Mouse (Mus musculus): ENCODE results near the gene 1700003H04Rik. TPM values are rescaled to one million over a fixed set of nuclear protein-coding genes. Genes with fewer than 3 reads are reported as not detected.

The 1700003H04Rik gene
- polyA plus RNA-seq, 1 experiment, result not detected

- no peak for TF ChIP-seq POLR2A (IDR thresholded peaks at IDR 0.05; ENCODE audit: insufficient read depth, low read depth, low read length)
- TF ChIP-seq CTCF (IDR thresholded peaks at IDR 0.05; ENCODE audit: insufficient read depth, low read depth, low read length), result no peak
- Histone ChIP-seq H3K27ac (ENCODE audit: insufficient read depth, low read depth, low read length) (no peak overlapping the region), H3K4me1 (ENCODE audit: control insufficient read depth, insufficient read depth, low read length) (no peaks in the 10 kb centered on the region), H3K4me3 (ENCODE audit: insufficient read depth, low read depth, low read length) (no peak overlapping the region)
These were observed 24.9 kb downstream of the 1700003H04Rik start for GRCm38 (mm10) chr3:124555963-124556362.

GRCm38 (mm10) chr3:124555092-124555491 lies 25.8 kb downstream of the 1700003H04Rik start:
- Histone ChIP-seq H3K27ac (ENCODE audit: insufficient read depth, low read depth, low read length) (no peak overlapping the region), H3K4me1 (ENCODE audit: control insufficient read depth, insufficient read depth, low read length) (no peaks in the 10 kb centered on the region), H3K4me3 (ENCODE audit: insufficient read depth, low read depth, low read length) (no peak overlapping the region)
- TF ChIP-seq CTCF (IDR thresholded peaks at IDR 0.05; ENCODE audit: insufficient read depth, low read depth, low read length) (no peak), POLR2A (IDR thresholded peaks at IDR 0.05; ENCODE audit: insufficient read depth, low read depth, low read length) (no peak)
- whole genome bisulfite sequencing, result 84% methylated on average over 2 of the region's 2 CpGs

GRCm38 (mm10) chr3:124548898-124549297 lies 32.0 kb downstream of the 1700003H04Rik start:
- WGBS, result 85% methylated on average over 10 of the region's 10 CpGs

GRCm38 (mm10) chr3:124538260-124538659 lies 42.6 kb downstream of the 1700003H04Rik start:
- Histone ChIP-seq H3K27ac (ENCODE audit: insufficient read depth, low read depth, low read length) (no peak overlapping the region), H3K4me3 (ENCODE audit: insufficient read depth, low read depth, low read length) (no peak overlapping the region), H3K4me1 (ENCODE audit: control insufficient read depth, insufficient read depth, low read length) (no peaks in the 10 kb centered on the region)
- TF ChIP-seq CTCF (IDR thresholded peaks at IDR 0.05; ENCODE audit: insufficient read depth, low read depth, low read length) (no peak), POLR2A (IDR thresholded peaks at IDR 0.05; ENCODE audit: insufficient read depth, low read depth, low read length) (no peak)
- WGBS, result 82% methylated on average over 2 of the region's 2 CpGs

More at GRCm38 (mm10) chr3:124548898-124549297, 32.0 kb downstream of the 1700003H04Rik start:
- H3K4me1 ChIP-seq (ENCODE audit: control insufficient read depth, insufficient read depth, low read length), result no peaks in the 10 kb centered on the region
- TF ChIP-seq POLR2A (IDR thresholded peaks at IDR 0.05; ENCODE audit: insufficient read depth, low read depth, low read length) (no peak), CTCF (IDR thresholded peaks at IDR 0.05; ENCODE audit: insufficient read depth, low read depth, low read length) (no peak)
- H3K4me3 ChIP-seq (ENCODE audit: insufficient read depth, low read depth, low read length), result no peak overlapping the region
- H3K27ac ChIP-seq (ENCODE audit: insufficient read depth, low read depth, low read length), result no peak overlapping the region

- no peaks in the 10 kb centered on the region for H3K4me1 ChIP-seq (ENCODE audit: control insufficient read depth, insufficient read depth, low read length)
- no peak overlapping the region for H3K27ac ChIP-seq (ENCODE audit: insufficient read depth, low read depth, low read length)
- no peak overlapping the region for H3K4me3 ChIP-seq (ENCODE audit: insufficient read depth, low read depth, low read length)
- 50% methylated on average over 1 of the region's 1 CpGs for whole genome bisulfite sequencing
- TF ChIP-seq CTCF (IDR thresholded peaks at IDR 0.05; ENCODE audit: insufficient read depth, low read depth, low read length), result no peak
- no peak for TF ChIP-seq POLR2A (IDR thresholded peaks at IDR 0.05; ENCODE audit: insufficient read depth, low read depth, low read length)
These were observed 44.3 kb downstream of the 1700003H04Rik start for GRCm38 (mm10) chr3:124536602-124537001.

- TF ChIP-seq POLR2A (IDR thresholded peaks at IDR 0.05; ENCODE audit: insufficient read depth, low read depth, low read length), result no peak
- TF ChIP-seq CTCF (IDR thresholded peaks at IDR 0.05; ENCODE audit: insufficient read depth, low read depth, low read length), result no peak
- 89% methylated on average over 2 of the region's 2 CpGs for WGBS
These were observed 62.1 kb downstream of the 1700003H04Rik start for GRCm38 (mm10) chr3:124518786-124519185.

More at GRCm38 (mm10) chr3:124518786-124519185, 62.1 kb downstream of the 1700003H04Rik start:
- H3K27ac ChIP-seq (ENCODE audit: insufficient read depth, low read depth, low read length), result no peak overlapping the region
- no peak overlapping the region for H3K4me3 ChIP-seq (ENCODE audit: insufficient read depth, low read depth, low read length)
- no peaks in the 10 kb centered on the region for H3K4me1 ChIP-seq (ENCODE audit: control insufficient read depth, insufficient read depth, low read length)

Other genes starting within 250 kb of the 1700003H04Rik start
- not detected in 2 replicates for gene 1700006A11Rik, start 155.1 kb downstream of the 1700003H04Rik start, polyA plus RNA-seq (2012; ENCODE audit: insufficient read depth, insufficient read length, low replicate concordance, missing spikeins)

Measured in olfactory bulb, adult 2 months (tissue).